Mouse (Mus musculus): ENCODE measurements at regions not wholly inside any gene's neighbourhood (a gene's known extent, or its start where the extent isn't known, plus 50 kb on each side); places are given as distances from the start of the nearest gene placed in this dataset.

DNA sequence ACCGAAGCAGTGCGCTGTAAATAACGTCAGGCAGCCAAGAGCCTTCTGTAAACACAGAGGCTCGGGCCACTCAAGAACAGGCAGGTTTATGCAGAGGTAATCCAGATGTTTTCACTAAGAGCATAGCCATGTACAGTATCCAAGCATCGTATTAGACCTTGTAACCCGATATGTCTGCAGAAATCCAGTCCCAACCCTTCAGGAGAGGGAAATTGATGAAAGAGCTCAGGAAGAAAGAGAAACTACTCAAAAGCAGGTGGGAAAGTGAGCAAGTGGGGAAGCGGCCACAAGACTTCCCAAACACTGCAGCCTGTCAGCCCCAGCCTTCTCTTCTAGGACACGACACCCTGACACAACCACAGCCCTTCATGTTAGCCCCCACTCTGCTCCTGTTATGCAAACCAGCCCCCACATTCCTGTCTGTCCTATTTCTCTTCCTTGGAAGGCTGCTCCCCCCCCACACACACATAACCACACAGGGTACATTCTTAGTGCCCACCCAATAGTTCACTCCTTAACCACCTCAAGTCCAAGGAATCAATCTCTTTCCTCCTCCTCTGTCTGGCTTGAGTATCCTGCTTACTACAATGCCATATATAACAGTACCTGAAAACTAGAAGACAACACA is 179.7 kb downstream of the Adamts15 start:
- peak; percentile 88; the same call in 1 of the 2 replicates for ATAC-seq (ENCODE audit: low FRiP score, low read depth)
- H3K4me1 ChIP-seq, result peaks cover 48% of the 10 kb centered on the region
- no peaks in the 10 kb centered on the region for H3K36me3 ChIP-seq
- WGBS, result 6% methylated on average over 8 of the region's 8 CpGs
- H3K27me3 ChIP-seq, result peaks cover 9% of the 10 kb centered on the region; the same call in 1 of the 2 replicates
- peak overlapping the region; percentile 76; the same call in 1 of the 2 replicates for H3K27ac ChIP-seq
- no peak overlapping the region for H3K4me3 ChIP-seq
- H3K4me2 ChIP-seq (replicated peaks), result peak overlapping the region; percentile 39
- H3K9me3 ChIP-seq, result no peaks in the 10 kb centered on the region
- no peak overlapping the region for H3K9ac ChIP-seq

DNA sequence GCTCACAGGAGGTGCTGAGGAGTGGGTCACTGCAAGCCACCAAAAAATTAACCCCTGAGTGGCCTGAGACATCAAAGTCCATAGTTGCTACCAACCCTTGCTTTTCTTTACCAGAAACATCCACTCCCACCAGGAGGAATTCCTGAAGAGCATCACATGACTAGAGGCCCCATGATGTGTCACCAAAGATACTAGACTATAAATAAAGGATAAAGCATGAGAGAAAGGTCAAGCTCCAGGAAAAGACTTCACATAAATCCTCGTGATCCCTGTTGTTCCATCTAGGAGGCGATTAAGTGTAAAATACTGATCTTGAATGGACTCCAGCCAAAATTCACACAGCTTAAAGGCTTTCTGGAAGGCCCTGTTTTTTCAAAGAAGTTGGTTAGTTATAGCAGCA is 190.6 kb downstream of the Adamts15 start:
- H3K36me3 ChIP-seq, result no peaks in the 10 kb centered on the region
- no peaks in the 10 kb centered on the region for H3K9me3 ChIP-seq
- H3K27me3 ChIP-seq, result no peaks in the 10 kb centered on the region
- H3K9ac ChIP-seq, result no peak overlapping the region
- H3K4me3 ChIP-seq, result no peak overlapping the region
- no peak for ATAC-seq (ENCODE audit: low FRiP score, low read depth)
- H3K4me2 ChIP-seq (replicated peaks), result no peak overlapping the region
- H3K4me1 ChIP-seq, result peaks cover 16% of the 10 kb centered on the region; the same call in 1 of the 2 replicates
- H3K27ac ChIP-seq, result no peak overlapping the region
- 43% methylated on average over 2 of the region's 2 CpGs for WGBS

DNA sequence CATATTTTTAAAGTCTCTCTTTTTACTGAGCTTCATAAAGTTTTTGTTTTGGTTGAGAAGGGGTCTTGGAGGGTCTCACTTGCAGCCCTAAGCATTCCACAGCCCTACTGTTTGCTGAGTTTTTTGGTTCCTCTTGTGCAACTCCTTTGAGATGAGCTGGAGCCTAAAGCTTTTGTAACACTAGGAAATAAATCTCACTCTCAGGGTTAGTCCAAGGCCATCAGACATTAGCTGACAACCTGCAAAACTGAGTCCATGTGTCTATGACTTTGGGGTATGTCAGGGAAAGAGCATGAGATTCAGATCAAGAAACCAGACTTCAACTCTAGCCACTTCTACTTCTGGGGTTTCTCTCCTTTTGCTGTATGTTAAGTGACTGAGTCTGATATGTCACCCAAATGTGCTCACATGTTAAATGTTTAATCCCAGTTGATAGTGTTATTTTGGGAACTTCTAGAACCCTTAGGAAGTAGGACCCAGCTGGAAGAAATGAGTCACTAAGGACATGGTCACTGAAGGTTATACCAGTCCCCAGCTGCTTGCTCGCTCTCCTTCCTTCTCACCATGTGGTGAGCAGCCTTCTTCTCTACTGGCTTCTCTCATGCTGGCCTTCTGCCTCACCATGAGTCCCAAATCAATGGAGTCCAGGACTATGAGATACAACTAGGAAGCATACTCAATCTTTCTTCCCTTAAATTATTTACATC is 198.7 kb downstream of the Adamts15 start:
- 87% methylated on average over 1 of the region's 1 CpGs for WGBS

GRCm38 (mm10) chr9:30721861-30722260 is 200.4 kb downstream of the Adamts15 start:
- Histone ChIP-seq H3K9me3 (no peaks in the 10 kb centered on the region), H3K27ac (no peak overlapping the region), H3K4me3 (no peak overlapping the region), H3K36me3 (no peaks in the 10 kb centered on the region), H3K4me2 (replicated peaks) (no peak overlapping the region), H3K9ac (no peak overlapping the region), H3K27me3 (no peaks in the 10 kb centered on the region), H3K4me1 (peaks cover 5% of the 10 kb centered on the region)
- ATAC-seq (ENCODE audit: low FRiP score, low read depth), result no peak
- WGBS, result 67% methylated on average over 4 of the region's 4 CpGs

More for the DNA sequence above, 198.7 kb downstream of the Adamts15 start:
- no peak for ATAC-seq (ENCODE audit: low FRiP score, low read depth)
- no peak overlapping the region for H3K4me3 ChIP-seq
- no peaks in the 10 kb centered on the region for H3K27me3 ChIP-seq
- no peaks in the 10 kb centered on the region for H3K4me1 ChIP-seq
- no peaks in the 10 kb centered on the region for H3K9me3 ChIP-seq
- no peak overlapping the region for H3K9ac ChIP-seq
- H3K27ac ChIP-seq, result no peak overlapping the region
- no peak overlapping the region for H3K4me2 ChIP-seq (replicated peaks)
- no peaks in the 10 kb centered on the region for H3K36me3 ChIP-seq

GRCm38 (mm10) chr9:30716421-30717170 is 205.7 kb downstream of the Adamts15 start:
- Histone ChIP-seq H3K9me3 (no peaks in the 10 kb centered on the region), H3K27ac (no peak overlapping the region; the same call in 1 of the 2 replicates), H3K27me3 (no peaks in the 10 kb centered on the region), H3K4me3 (no peak overlapping the region), H3K4me1 (peaks cover 18% of the 10 kb centered on the region), H3K9ac (no peak overlapping the region), H3K4me2 (replicated peaks) (no peak overlapping the region), H3K36me3 (no peaks in the 10 kb centered on the region)
- ATAC-seq (ENCODE audit: low FRiP score, low read depth), result no peak
- 66% methylated on average over 8 of the region's 8 CpGs for WGBS

GRCm38 (mm10) chr9:30710131-30710530 is 212.1 kb downstream of the Adamts15 start:
- Histone ChIP-seq H3K36me3 (no peaks in the 10 kb centered on the region), H3K9ac (no peak overlapping the region), H3K27ac (no peak overlapping the region), H3K27me3 (no peaks in the 10 kb centered on the region), H3K9me3 (no peaks in the 10 kb centered on the region), H3K4me2 (replicated peaks) (no peak overlapping the region), H3K4me3 (no peak overlapping the region), H3K4me1 (peaks cover 17% of the 10 kb centered on the region)
- no peak for ATAC-seq (ENCODE audit: low FRiP score, low read depth)
- WGBS, result 74% methylated on average over 5 of the region's 5 CpGs

DNA sequence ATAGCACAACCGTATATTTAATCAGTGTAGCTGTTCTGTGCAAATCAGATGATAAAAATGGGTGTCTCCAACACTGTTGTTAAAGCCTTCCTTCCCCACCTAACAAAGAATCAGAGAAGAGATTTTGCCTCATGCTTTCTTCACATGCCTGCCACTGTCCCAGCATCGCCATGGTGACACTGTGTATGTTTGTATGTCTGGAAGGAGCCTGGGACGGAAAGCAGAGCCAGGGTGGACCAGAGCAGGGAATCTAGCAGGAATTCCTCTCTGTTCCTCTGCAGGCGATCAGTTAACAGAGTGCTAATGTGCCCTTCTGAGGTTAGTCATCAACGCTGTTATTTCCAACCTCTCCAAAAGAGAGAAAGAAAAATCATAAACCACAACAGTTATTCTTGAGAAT is 222.4 kb downstream of the Adamts15 start:
- Histone ChIP-seq H3K36me3 (no peaks in the 10 kb centered on the region), H3K27me3 (no peaks in the 10 kb centered on the region), H3K9ac (no peak overlapping the region), H3K9me3 (no peaks in the 10 kb centered on the region), H3K4me2 (replicated peaks) (no peak overlapping the region), H3K4me1 (peaks cover 5% of the 10 kb centered on the region; the same call in 1 of the 2 replicates), H3K27ac (no peak overlapping the region), H3K4me3 (no peak overlapping the region)
- 60% methylated on average over 5 of the region's 5 CpGs for WGBS
- no peak for ATAC-seq (ENCODE audit: low FRiP score, low read depth)

DNA sequence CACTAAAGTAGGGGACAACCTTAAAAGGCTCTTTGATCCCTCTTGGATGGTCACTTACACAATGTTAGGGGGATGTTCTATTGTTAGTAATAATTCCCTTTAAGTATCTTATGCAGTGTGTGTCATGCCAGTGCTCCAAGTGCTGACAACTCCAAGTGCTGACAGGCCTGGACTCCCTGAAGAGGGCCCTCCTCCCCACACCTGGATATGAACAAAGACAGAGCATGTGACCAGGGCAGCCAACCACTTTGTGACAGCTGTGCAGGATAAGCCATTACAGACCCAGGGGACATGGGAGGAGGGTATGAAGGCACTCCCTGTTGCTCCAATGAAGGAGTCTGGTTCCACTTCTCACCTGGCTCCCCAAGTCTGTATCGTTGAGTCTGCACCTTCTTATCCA is 224.7 kb downstream of the Adamts15 start:
- Histone ChIP-seq H3K9me3 (no peaks in the 10 kb centered on the region), H3K27ac (no peak overlapping the region), H3K9ac (no peak overlapping the region), H3K36me3 (no peaks in the 10 kb centered on the region), H3K27me3 (no peaks in the 10 kb centered on the region), H3K4me3 (no peak overlapping the region), H3K4me1 (peaks cover 5% of the 10 kb centered on the region; the same call in 1 of the 2 replicates), H3K4me2 (replicated peaks) (no peak overlapping the region)
- WGBS, result 96% methylated on average over 1 of the region's 1 CpGs
- no peak for ATAC-seq (ENCODE audit: low FRiP score, low read depth)

DNA sequence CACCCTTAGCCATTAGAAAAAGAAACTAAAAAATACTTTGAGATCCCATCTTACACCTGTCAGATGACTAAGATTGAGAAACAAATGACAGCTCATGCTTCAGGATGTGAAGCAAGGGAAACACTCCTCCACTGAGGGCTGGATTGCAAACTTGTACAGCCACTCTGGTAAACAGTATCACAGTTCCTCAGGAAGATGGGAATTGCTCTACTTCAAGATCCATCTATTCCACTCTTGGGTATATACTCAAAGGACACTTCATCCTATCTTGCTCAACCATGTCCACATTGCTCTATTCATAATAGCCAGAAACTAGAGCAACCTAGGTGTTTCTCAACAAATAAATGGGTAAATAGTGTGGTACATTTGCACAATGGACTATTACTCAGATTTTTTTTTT is 241.2 kb downstream of the Snx19 start:
- Histone ChIP-seq H3K36me3 (no peaks in the 10 kb centered on the region), H3K4me3 (no peak overlapping the region), H3K9ac (no peak overlapping the region), H3K4me1 (peaks cover 12% of the 10 kb centered on the region), H3K4me2 (replicated peaks) (no peak overlapping the region), H3K9me3 (peaks cover 11% of the 10 kb centered on the region), H3K27ac (no peak overlapping the region), H3K27me3 (no peaks in the 10 kb centered on the region)
- no peak for ATAC-seq (ENCODE audit: low FRiP score, low read depth)

- no peak overlapping the region for H3K4me2 ChIP-seq (replicated peaks)
- peaks cover 11% of the 10 kb centered on the region for H3K9me3 ChIP-seq
- H3K4me1 ChIP-seq, result no peaks in the 10 kb centered on the region
- H3K4me3 ChIP-seq, result no peak overlapping the region
- WGBS, result 90% methylated on average over 6 of the region's 6 CpGs
- no peaks in the 10 kb centered on the region for H3K36me3 ChIP-seq
- no peak for ATAC-seq (ENCODE audit: low FRiP score, low read depth)
- no peaks in the 10 kb centered on the region for H3K27me3 ChIP-seq
- H3K27ac ChIP-seq, result no peak overlapping the region
- no peak overlapping the region for H3K9ac ChIP-seq
These were observed 235.5 kb downstream of the Snx19 start for GRCm38 (mm10) chr9:30662456-30662855.

DNA sequence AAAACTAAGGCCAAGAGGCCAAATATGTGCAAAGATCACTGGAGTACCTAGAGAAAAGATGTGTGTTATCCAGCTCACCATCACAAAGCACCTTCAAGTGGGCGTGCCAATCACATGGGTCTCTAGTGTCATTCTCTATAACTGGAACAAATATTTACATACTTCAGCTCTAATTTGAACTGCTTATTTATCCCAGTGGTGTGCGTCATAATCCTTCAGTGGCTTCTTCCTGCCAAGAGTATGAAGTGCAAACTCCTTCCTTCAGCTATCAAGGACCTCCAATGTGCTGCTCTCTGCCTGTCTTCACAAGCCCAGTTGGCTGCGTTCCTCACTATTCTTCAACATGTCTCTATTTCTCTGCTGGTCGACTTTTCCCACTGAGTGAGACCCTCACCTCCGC is 227.1 kb downstream of the Snx19 start:
- Histone ChIP-seq H3K36me3 (no peaks in the 10 kb centered on the region), H3K9ac (no peak overlapping the region), H3K27ac (no peak overlapping the region), H3K4me3 (no peak overlapping the region), H3K4me1 (no peaks in the 10 kb centered on the region), H3K9me3 (no peaks in the 10 kb centered on the region), H3K4me2 (replicated peaks) (no peak overlapping the region), H3K27me3 (no peaks in the 10 kb centered on the region)
- ATAC-seq (ENCODE audit: low FRiP score, low read depth), result no peak
- 90% methylated on average over 5 of the region's 5 CpGs for WGBS

DNA sequence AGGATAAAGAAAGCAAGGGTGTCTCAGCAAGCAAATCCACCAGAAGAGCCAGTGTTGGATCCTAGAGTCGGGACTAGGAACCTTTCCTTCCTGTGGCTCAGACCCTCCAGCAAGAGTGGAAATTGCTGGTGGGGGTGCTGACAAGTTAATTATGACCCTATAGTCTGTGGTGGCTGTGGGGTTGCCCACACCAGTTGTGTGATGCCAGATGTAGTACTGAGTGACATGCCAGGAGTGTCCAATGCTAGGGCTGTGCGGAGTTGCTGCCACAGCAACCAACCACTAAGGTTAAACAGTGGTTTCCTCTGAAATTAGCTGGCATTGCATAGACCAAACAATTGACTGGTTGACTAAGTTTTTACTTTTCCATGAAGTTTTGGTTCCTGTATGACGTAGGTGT is 226.3 kb downstream of the Snx19 start:
- no peak overlapping the region for H3K27ac ChIP-seq
- 86% methylated on average over 3 of the region's 3 CpGs for WGBS
- H3K4me2 ChIP-seq (replicated peaks), result no peak overlapping the region
- H3K27me3 ChIP-seq, result no peaks in the 10 kb centered on the region
- H3K9ac ChIP-seq, result no peak overlapping the region
- no peak for ATAC-seq (ENCODE audit: low FRiP score, low read depth)
- H3K9me3 ChIP-seq, result no peaks in the 10 kb centered on the region
- H3K36me3 ChIP-seq, result no peaks in the 10 kb centered on the region
- no peak overlapping the region for H3K4me3 ChIP-seq
- H3K4me1 ChIP-seq, result no peaks in the 10 kb centered on the region

Measured in limb, embryonic 13.5 days (tissue).